Mouse (Mus musculus) ovary, adult 18-20 months (tissue): ENCODE data around the gene Kalrn.
"Not testable (repeated sequence)": the region's sequence is repeated elsewhere in the genome, so short reads cannot be mapped to it uniquely, and the experiment has no call there.

Experiments
- DNase-seq: peaks from one replicate; pipeline ENCODE4 v3.0.0; 2022; ENCODE audit warnings: low spot score, mixed read lengths

Gene Kalrn

DNA sequence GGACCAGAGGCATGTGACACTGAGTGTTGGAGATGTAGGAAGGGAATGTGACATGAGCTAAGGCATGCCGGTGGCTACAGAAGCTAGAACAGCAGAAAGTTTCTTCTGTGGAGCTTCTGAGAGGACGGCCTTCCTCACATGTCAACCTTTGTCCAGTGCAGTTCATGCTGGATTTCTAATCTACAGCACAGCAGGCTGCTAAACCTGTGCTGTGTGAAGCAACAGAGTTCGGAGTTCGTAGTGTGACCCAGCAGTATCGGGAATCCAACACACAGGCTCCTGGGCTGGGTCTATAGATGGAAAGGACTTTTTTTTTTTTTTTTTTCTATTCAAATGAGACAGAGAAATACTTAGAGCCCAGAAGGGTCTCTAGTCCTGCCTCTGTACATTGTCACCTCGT, 468.9 kb downstream of the Kalrn start:
- DNase-seq = no peak

DNA sequence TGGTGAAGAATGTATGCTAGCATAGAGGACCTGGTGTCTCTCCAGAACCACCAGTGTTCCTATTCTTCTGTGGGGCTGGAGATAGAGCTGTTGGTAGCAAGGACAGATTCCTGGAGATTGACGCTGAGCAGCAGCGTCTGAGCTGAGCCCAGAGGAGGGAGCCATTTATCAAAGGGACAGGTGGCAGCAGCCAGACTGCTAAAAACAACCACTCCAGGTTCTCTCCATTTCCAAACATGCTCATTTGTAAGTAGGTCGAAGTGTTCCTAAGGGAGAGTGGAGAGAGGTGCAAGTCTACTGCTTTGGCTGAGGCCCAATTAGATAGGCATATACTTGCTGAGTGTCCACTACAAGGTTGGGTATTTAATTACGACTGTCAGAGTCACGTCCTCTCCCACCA, 470.6 kb downstream of the Kalrn start:
- DNase-seq = no peak

DNA sequence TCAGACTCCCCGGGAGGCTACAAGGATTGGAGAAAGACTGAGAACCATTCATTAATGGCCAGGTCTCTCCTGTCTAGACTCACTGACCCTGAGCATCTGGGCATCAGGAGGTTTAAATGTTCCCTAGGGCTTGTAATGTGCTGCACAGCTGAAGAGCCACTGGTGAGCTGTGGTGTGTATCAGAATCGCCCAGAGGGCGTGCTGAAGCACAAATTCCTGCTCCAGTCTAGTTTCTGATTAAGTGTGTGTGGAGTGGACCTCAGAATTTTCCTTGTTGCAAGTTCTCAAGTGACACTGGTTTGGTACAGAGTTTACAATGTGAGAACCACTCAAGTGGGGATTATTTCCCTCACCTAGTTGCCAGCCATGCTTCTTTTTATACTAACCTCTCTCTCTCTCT, 473.5 kb downstream of the Kalrn start:
- no peak for DNase-seq

DNA sequence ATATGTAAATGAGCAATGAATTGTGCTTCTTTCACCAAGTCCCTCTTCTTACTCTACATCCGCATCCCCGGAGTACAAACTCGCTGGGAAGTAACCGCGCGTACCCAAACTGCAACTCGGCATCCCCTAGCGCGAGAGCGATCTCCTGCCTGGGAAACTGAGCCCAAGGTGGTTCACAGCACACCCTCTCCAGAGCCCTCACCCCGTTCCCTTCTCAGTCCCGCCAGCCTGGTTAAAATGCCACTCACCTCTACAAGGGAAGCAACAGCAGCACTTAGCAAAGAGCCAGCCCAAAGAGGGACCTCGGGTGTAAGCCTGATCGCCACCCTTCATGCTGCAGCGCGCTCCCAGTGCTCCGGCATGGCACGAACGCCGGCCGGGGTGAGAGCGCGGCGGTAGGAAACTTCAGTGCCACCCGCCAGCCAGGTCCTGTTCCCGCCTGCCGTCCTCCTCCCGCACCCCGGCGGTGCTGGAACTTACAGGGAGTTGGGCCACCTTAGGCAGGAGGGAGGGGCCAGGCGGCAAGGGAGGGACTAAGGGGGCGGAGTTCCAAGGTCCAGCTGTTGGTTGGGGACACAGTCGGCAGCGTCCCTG, 477.7 kb downstream of the Kalrn start:
- peak; percentile 63 for DNase-seq

DNA sequence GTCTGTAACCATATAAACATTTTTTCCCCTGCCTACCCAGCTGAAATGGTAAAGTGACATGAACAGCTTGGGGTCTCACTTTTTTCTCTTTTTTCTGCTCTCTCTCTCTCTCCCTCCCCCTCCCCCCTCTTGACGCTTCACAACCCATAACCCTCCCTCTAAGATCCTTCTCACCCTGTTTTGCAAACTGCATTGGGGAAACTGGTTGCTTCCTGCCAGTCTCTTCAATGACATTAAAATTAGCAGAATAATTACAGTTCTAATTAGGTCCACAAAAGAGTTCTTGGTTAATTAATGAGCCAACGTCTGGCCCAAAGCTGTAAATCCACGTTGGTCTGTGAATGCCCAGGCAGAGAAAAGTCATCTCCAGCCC, 478.3 kb downstream of the Kalrn start:
- DNase-seq = no peak

DNA sequence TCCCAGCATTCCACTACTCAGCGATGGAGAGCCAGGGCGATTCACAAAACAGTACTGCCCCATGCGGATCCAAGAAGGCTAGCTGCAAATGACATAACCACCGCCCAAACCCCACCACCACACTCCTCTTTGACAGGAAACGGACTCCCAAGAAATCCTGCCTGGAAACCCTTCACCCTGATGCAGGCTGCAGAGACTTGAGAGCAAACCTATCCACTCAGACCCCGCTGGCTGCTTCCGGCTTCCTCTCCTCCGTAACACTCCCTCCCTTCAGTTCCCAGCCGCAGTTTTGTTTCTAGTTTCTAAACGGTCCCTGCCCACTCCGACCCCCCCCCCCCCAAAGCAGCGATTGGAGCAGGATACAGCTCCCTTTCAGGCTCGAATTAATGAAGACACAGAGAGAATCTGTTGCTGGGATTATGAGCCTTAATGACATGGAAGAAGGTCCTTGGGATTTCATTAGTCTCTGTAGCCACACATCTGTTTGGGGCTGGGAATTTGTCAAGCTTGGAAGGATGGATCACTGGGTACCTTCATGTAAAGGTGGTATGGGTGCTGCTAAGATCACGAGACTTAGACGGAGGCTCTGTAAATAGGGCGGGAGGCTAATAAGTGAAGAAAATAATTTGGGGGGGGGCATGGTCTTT, 478.8 kb downstream of the Kalrn start:
- DNase-seq = no peak

DNA sequence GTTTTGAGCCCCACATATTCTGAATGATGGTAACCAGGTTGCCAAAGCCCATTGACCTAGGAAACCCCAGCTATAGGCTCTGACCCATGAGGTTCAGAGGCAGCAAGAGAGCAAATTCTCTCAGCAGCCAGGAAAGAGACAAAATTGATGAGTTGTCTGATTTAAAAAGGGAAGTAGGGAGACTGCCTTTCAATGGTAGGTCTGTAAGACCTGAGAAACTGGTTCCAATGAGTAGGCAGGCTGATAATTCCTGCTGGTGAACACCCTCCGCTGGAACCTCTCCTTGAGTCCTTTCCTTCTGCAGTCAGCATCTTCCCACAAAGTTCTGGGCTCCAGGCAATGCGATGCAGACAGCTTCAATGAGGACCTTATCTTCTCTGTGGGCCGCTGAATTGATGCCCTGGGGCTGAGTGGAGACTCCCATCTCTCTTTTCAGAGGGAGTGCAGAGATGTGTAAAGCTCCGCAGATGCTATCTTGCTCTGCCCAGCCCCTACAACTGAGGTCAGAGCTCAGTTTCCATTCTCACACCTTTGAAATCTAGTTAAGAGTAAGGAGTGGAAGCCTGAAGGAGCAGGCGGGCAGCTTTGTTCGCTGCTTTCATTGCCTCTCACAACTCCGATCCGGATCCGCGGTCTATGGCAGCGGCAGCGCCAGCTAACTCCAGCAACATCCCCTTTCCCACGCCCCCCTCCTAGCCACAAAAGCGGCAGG, 479.4 kb downstream of the Kalrn start:
- DNase-seq = no peak

DNA sequence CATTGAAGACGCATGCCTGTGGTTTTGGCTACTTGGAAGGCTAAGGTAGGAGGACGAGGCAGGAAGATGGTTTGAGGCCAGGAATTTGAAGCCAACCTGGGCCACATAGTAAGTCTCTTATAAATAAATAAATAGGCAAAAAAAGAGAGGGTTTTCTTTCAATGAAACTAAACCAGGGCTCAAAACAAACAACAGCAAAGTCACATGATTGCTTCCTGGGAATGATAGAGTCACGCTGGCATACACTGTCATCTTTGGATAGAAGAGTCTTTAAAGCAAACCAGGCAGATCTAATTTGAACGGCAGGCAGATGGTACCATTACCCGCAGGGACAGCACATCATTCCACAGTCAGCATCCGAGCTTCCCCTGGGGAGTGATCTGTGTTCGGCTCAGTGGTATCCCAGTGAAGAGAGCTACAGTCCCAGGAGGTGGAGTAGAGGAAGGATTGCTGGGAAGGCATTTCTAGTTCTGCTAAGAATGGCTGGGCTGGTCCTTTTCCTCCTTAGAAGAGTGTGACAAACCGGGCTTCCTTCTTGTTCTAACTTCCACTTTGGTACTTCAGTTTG, 483.7 kb downstream of the Kalrn start:
- DNase-seq = no peak

DNA sequence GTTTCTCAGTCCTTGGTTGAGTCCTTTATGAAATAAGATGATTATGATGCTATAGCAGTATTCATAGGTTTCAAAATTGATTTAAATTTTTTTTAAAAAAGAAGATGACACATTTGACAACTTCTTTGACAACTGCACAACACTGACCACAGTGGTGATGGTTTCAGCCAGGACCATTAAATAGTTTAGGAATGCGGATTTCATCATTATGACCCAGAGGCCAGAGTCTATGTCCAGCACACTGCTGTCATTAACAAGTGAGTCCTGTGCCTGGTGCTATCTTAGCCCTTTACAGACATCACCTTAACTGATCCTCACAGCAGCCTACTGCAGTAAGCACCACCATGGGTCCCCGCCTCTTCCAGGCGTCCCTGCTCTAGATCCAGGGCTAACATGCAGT, 484.3 kb downstream of the Kalrn start:
- no peak for DNase-seq

DNA sequence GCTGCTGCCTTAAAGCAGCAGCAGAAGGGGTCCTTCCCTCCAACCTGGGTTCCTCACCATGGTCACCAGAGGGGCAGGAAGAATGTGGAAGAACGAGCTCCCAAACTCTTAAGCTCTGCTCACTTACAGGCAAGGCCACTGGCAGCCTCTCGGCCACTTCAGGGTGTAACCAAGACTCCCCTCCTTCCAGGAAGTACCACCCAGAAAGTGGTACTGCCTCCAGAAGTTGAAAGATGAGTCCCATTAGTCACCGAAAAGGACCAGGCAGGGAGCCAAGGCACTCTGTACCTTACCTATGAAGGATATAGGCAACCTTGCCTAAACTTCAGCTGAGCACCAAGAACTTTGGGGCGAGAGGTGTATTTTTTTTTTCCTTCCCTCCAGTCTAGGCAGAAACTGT, 485.0 kb downstream of the Kalrn start:
- no peak for DNase-seq

DNA sequence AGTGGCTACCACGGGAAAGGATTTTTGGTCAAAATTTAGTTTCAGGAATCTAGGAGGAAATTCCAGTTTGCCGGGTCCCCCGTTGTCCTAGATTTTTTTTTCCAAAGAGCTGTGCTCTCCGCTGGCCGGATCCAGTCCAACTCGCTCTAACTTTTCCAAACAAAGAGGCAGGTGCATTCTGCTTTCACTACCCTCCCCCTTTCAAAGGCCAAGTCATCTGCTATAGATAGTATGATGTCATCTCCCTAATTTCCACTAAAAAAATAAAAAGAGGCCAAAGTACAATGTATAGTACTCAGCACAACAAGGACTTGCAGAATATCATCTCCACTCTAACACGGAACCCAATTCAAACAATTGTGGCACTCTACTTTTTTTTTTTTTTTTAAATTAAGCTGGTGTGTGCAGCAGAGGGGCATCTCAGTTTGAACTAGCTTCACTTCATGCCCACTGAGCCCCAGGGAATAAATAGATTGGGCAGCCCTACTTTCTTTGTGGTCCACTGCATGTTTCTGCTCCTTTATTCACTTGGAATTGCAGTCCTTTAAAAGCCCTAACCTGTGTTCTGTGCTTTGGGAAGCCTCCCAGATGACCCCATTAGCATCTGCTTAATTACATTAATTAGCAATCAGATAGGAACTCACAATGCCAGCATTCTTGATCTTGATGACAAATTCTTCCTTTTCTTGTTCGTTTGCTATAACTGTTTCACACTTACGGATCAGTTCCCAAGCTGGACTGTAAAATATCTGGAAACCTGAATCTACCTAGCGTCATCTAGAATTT, 489.0 kb downstream of the Kalrn start:
- DNase-seq = no peak

DNA sequence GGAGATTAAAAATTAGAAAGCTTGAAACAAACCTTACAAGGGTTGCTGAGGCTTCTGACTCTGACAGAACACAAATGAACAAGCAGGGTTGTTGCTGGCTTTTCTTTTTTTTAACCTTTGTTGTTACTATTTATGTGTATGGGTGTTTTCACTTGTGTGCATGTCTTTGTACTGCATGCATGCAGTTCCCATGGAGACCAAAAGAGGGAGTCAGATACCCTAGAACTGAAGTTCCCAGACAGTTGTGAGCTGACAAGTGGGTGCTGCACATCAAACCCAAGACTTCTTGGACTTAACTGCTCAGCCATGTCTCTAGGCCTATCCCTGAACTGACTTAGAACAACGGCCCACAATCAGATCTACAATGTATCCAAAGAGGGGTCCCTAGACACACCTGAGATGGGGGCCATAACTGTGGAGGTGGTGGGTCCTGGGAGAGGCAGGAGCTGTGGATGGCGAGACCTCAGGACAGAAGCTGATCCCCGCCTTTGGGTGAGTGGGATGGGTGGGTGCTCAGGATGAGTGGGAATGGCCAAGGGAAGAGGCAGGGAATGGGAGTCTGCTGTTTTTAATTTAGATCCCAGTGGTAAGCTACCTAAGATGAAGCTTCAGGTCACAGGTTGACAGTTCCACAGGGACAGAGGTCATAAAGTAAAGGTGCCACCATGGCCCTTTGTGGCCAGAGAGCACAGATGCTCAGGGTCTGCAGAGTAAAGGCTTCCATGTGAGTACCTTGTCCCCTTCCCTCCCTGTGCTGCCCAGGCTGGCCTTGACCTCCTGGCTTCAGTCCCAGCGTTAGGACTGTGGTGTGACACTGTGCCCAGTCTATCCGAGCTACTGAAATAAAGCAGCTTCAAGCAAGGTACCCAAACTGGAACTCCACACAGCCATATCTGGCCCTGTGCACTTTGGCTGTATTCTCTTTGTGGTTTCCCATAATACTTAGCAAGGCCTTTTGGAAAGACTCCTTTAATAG, 490.6 kb downstream of the Kalrn start:
- no peak for DNase-seq

DNA sequence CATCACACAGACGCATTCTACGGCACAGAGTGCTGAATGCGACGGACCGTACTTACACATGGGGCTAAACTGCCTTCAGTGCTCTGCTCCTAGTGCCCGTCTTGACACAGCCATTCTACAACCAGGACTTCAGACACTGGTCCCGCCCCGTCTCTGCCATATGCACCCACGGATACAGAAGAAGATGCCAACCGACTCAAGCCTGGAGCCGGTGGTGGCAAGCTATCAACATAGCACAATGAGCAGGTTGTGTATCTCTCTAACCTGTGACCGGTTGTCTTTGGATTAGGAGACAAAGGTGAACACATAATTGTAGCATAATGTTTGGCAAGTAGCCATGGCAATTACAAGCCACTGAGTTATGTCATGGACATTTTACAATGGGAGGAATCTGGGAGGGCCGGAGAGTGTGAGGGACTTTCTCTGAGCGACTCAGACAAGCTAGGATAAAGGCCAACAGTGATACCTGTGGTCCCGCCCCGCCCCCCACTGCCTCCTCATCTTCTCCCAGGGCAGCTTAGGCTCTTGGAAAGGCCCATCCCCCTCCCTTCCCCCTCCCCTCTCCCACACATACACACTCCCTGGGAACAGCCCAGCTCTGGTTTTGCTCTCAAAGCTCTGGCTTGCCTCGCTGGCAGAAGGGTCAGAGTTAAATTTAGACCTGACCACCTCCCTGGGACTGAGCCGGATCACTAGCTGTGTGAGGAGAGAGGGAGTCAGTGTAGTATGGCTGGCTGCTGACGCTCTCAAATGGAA, 491.5 kb downstream of the Kalrn start:
- DNase-seq = no peak

DNA sequence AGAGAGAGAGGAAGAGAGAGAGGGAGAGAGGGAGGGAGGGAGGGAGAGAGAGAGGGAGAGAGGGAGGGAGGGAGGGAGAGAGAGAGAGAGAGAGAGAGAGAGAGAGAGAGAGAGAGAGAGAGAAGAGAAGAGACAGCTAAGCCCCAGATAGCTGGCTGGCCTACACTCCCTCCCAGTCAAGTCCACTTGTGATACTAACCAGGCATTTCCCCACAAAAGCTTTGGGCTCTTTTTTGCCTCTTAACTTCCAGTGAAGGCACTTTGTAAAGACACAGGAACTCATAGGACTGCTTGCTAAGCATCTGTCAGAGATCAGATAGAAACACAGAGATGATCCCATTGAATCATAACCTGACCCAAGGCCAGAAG, 492.0 kb downstream of the Kalrn start:
- not testable (repeated sequence) for DNase-seq

DNA sequence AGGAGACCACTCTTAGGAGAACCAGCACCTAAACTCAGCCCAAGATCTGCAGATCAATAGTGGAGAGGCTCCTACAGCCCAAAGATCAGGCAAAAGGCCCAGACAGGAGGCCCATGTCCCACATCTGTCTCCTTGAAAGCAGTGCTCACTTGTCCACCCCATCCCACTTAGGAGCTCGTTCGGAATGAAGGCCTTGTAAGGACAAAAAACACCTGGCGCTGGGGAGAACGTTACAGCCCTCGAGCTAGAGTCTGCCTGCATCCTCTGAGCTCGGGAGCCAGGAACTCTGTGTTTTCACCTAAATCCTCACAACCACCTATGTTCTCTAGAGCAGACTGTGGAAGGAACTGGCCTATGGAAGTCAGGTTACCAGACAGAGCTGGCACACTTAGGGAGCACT, 492.5 kb downstream of the Kalrn start:
- DNase-seq = no peak

DNA sequence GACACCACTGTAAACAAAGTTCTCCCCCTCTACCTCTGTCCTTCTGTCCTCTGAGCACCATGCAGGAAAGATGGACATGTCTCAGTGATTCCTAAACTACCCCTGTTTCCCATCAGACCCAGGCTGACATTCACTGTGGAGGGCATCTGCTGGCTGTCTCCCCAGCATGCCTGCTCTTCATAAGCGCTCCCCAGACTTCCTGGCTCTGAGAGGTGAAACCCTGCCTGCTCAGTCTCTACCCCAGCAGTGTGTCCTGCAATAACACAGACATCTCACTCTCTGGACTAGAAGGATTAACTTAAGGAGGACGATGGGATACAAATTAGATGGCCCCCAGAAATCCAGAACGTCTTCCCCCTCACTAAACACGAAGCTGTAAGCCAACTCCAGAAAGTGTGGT, 493.8 kb downstream of the Kalrn start:
- DNase-seq = no peak

DNA sequence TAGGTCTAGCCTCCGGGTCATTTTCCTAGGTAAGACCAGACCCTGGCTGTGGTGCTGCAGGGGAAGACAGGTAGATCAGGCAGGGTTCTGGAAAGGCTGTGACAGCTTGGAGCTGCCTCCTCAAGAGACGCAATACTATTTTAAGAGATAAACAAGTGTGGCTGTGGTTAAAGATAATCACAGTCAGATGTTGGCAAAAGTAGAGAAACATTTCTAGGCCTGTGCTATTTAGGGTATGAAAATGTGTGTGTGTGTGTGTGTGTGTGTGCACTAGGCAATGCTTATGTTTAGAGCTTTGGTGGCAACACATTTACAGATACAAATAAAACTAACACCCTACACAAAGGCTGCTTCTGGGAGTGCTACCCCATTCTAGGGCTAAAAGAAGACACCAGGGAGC, 494.6 kb downstream of the Kalrn start:
- DNase-seq = no peak

DNA sequence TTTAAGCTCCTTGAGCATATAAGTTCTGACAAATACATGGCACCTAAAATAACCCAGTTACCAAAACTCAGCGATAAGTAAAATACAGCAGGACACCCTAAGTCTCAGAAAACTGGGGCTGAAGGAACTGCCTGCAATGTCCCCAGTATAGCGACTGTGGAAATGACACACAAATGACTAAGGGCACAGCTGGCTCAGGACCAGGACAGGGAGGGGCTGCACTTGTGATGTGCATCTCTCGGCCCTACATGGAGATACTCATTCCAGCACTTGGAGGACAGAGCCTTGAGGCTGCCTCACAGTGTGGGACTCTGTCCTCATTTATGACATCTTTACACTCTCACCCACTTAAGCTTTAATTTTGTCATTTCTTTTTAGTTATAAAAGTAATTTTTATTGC, 497.2 kb downstream of the Kalrn start:
- no peak for DNase-seq

DNA sequence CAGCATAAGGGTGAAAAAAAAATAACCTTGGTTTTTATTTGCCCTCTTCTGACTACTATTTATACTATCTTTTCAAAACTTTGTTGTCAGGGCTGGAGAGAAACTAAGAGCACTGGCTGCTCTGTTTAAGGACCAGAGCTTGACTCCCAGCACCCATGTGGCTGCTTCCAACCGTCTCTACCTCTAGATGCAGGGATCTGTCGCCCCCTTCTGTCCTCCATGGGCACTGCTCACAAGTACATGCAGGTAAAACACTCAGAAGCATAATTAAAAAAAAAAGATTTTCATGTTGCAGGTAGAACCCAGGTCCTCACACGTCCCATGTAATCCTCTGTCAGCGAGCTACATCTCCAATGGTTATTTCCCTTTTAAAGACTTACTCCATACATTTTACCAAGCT, 499.4 kb downstream of the Kalrn start:
- no peak for DNase-seq

DNA sequence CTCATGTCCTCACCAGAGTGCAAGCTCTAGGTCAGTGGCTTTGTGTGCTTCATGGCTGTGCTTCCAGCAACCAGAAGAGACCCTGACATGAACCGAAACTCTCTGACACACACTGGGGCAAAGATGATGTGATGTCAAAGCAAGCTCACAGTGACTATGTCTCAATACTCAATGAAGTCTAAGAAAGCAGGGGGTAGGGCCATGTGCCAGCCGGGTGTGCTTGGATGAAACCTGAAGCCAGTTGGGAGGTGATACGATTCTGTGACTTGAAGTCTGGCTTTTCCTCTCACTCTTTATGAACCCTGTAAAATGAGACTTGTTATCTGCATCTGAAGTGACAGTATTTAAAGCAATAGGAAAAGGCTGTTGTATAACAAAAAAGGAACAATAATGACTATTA, 501.2 kb downstream of the Kalrn start:
- no peak for DNase-seq
